Mouse (Mus musculus): ENCODE data around the gene Cacna1e.

Cacna1e gene

DNA sequence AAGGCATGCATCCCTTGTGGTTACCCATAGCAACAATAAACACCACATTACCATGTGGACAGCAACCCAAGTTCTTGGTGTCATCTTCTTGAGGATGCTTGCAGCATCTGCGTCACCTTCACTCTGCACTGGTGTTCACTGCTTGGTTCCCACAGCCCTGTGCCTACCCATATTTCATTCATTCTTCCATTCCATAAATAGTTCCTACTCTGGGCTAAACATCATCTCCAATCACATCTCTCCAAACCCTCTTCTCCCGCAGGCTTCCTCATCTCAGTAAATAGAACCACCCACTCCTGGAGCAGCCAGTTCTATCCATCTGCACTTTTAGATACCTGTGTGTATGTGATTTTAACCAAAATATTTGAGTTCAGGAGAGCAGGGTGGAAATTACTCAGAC lies 408.6 kb downstream of the Cacna1e start:
- DNase-seq = no peak

DNA sequence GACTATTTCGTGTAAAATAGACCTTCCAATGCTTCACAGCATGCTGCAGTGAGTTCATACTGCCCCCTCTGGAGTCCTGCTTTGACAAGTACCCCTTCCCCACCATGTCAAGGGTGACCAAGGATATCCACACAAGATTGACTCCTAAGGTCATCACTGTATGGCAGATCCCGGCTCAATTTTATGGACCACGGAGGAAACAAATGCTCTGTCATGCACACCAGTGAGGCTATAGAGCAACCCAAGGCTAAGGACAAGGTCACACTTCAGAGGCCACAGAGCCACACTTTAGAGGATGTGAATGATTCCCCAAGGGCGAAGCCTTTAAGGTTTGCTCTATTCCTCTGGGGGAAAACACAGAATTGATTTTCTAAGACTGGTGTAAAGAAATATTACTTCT lies 410.1 kb downstream of the Cacna1e start:
- DNase-seq = no peak

DNA sequence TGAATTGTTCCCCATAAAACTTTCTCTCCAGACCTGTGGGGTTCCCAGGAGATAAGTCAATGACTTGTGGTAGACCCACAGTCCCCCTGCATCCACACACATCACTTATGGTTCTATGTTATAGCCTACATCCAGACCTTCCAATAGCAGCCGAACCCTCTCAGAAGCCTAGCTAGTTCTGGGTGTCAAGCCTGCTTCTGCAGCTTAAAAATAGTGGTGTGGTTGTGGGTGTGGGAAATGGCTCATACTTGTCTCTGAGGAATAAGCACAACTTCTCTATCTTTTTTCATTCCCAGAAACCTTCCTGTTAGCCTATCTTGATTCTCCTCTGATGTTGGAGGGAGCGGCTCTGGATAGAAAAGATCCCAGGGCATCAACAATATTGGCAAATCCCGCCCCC lies 417.0 kb downstream of the Cacna1e start:
- DNase-seq = no peak

DNA sequence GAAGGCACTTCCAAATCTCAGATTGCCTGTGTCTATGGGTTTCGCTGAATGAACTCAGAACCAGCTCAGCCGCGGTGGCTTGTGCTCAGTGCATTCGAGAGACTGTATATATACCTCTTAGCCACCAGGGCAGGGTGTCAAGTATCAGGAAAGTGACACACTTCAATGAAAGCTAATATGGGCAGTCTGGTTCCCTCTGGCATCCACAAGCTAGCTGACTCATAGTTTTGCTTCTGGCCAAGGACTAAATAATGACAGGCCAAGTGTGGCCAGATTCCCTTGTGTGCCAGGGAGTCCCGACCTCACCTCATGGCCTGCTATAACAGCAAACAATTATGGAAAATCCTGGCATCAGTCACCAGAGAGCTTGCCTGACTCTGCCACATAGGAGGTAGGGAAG lies 422.8 kb downstream of the Cacna1e start:
- no peak for DNase-seq

DNA sequence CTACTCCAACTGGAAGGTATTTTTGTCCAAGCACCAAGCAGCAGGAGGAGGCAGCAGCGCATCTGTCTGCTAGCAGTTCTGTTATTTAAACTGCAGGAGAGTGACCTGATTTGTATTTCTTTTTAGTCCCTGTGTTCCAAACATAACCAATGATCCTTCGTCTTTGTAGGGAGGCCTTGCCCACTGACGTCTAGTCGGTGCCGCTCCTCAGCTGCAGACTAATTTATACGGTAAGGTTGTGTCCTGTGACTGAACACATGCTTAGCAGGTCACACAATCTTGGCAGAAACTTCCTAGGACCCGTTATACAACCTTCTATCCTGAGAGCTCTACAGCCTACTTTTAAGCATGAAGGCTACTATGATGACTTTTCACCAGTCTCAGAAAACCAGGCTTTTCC lies 424.2 kb downstream of the Cacna1e start:
- no peak for DNase-seq

DNA sequence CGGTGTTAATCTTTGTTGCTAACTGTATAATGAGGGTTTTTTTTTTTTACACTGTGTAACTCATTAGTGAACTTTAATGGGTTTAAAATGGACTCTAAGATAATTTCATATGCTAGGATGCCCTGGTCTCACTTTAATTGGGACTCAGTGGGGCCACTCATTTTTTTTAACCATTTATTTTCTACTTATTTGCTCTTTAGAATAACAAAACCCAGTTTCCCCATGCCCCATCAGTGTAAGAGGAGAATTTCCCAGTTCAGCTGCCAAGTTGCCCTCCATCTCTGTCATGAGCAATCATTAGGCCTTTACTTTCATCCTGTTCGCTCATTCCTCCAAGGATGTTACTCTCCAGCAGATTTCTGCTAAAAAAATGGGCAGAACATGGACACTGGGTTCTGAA lies 425.7 kb downstream of the Cacna1e start:
- DNase-seq = no peak

DNA sequence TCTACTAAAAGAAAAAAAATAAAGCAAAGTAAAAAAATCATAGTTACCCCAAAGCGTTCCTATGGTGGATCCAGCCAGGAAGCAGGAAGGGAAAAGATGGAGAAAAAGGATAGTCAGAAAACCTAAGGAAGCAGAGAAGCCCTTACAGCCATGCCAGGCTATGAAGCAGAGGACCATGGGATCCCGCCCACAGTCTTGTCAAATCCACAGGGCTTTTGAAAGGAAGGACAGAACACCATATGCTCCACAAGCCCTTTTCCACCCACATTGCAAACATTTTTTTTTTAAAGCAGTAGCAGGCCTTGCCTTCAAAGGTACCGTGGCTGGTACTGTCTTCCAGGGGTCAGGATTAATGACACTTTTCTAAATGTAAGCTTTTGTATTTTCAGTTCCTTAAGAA lies 433.5 kb downstream of the Cacna1e start:
- DNase-seq = no peak

DNA sequence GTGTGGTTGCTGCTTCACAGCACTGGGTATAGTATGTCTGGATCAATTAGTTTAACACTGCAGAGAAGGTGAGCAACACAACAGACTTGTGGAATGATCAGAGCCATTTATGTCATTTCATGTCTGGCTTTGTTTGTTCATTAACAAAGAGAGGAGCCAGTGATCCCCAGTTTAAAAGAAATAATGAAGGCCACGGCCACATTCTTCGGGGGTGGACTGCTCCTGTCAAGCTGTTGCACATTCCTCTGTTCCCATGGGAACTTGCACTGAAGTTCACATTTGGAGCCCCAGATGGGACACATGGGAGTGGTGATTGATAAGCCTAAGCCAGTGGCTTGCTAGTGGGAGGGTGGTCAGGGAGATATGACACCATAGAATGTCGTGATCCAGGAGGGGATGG lies 437.8 kb downstream of the Cacna1e start:
- DNase-seq = no peak

DNA sequence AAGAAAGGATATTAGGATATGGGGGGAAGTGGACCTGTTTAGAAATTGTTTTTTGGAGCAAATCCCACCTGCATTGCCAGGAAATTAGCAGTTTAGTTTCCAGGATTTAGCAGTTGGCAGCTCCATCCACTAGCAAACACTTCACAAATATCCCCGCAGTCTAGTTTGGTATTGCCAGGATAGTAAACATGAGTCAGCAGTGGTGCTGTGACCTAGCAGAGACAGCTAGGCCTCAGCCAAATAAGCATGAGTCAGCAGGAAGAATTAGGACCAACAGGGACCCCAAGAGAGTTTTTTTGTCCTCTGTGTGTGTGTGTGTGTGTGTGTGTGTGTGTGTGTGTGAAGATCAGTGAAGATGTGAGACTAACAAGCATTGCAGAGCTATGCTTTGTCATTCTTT lies 450.8 kb downstream of the Cacna1e start:
- DNase-seq = no peak

DNA sequence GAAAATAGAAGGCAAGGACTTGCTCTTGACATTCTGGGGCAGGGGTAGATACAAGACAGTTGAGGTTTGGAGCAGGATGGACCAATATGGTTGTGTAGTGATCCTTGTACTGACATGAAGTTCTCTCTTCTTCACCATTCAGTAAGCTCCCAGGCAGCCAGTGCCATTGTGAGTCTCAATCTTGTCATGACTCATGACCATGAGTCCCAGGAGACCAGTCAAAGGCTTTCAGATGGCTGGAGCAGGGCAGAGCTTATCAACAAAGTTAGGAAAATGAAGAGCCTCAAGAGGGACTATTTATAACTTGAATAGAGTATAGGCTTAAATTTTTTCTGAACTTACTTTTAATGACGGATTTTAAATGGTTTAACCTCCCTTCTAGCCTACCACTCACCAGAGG lies 451.2 kb downstream of the Cacna1e start:
- DNase-seq = no peak

DNA sequence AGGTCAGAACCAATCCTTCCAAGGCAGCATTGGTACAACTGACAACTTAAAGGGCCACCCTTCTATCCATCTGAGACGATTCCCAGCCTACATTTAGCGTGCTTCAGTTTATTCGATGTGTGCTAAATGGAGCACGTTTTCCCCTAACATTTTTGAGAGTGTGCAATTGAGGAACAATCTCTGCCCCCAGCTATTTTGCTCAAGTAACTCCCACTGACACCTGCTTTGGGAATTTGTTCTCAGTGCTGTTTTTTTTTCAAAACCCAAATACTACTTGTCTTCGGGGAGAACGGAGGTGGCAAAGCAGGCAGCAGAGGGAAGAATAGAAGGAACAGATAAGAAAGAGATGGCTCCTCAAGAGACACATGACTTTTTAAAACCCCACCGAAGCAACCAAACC lies 456.0 kb downstream of the Cacna1e start:
- DNase-seq = no peak

DNA sequence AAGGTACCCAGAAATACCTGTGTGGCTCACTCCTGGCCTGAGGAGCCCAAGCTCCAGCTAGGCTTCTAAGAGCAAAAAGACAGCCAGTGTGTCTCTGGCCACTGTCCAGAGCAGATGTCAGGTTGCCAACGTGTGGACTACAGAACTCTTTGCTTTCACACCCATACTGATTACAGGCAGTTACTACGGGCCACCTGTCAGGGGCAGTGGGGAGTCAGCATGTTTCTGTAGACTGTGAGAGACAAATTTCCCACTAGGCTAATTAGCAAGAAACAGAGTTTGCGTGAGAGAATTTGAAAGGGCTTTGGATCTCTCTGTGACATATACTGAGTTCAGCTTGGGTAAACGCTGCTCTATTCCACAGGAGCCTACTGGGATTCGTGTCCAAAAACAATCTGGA lies 466.0 kb downstream of the Cacna1e start:
- DNase-seq = no peak

DNA sequence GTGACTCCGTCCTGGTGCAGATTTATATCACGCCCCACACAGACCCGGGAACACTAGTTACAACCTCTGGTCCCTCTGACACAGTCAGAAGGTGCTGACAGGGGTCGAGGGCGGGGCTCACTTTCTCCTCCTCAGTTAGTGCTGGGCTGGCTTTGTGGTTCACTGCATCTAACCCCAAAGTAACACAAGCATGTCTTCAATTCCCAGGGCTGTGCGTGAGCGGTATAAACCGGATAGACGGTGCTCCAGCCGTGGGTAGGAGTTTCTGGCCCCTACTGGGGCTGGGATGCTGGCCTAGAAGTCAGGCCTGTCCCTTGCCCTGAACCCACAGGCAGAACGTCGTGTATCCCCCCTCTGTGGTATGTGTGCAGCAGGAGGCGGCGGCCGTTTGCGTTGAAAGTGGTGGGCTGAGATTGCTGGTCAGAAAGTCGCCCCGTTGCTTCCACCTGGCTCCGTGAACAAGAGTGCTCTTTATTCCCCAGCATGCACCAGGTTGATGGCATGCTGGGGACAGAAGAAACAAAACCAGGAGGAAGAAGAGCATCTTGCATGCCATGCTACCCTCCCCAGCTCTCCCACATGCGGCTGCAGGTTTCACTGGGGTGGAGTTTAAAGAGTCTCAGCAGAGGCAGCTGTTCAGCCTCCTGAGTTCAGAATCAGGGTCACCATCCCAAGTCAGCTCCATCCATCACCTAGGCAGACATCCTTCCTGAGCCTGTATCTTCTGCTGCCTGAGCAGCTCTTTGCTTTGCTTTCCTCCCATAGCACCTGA lies 467.7 kb downstream of the Cacna1e start:
- no peak for DNase-seq

DNA sequence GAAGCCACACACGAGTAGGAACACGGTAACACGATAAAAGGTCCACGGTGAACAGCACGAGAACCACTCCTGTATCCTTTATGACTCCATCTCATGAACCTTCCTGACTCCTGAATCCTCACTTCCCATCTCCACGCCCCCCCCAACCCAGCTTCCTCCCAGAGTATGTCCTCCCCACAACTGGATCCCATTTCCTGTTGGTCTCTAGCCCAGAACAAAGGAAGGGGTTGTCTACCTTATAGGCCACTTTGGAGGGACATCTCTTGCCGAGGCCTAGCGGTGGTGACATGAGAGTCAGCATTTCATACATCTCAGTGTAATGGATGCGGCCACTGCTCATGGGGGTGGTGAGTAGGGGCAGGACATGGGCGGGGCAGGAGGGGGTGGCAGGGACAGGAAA lies 468.5 kb downstream of the Cacna1e start:
- peak; percentile 11 for DNase-seq

DNA sequence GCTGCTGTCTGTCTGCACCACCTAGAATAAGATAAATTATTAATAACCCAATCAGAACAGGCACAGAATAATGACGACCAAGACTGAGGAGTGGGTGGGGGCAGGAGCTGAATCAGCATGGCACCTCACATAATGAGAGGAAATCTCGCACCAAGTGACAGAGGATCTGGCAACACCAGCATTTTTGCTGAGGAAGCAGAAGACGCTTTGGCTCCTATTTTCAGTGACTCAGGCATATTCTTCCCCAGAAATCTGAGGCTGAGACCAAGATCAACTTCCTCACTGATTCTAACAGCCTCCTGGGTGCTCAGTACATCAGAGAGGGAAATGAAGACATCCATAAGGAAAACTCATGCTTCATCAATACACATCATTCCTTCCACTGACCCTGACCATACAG lies 471.2 kb downstream of the Cacna1e start:
- no peak for DNase-seq

DNA sequence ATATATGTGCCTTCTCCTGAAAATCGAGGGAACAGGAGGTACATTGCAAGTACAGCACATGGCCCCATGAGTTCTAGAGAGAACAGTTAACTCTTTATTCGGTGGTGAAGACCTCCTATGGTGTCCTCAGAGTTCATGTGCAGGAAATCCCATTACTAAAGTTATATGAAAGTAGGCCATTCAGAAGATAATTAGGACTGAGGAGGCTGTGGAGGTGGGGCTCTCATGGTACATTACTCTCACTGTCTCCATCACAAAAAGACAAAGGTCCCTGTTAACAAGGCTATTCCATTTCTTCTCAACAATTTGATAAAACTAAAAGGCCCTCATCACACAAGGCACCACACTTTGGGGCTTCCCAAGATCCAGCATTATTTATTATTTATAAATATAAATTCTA lies 475.2 kb downstream of the Cacna1e start:
- no peak for DNase-seq

DNA sequence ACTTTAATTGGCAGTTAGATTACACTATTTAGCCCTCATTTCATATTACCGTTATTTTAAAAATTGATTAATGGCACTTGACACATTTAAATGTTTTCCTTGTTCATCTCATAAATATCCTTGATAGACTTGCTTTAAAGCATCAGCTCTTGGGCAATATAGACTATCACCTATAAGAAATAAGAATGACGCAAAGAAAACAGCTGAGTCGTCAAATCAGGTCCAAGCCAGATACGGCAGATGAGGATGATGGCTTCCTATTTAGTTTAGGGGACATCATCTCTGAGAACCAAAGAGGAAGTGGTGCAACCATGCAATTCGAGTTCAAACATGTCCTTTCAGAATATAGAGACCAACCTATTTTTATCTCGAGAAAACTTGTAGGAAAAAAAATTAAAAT lies 492.3 kb downstream of the Cacna1e start:
- DNase-seq = no peak

Measured in lung, postnatal 10 days (tissue).